Mouse (Mus musculus): ENCODE data around the gene Emp3.

DNA sequence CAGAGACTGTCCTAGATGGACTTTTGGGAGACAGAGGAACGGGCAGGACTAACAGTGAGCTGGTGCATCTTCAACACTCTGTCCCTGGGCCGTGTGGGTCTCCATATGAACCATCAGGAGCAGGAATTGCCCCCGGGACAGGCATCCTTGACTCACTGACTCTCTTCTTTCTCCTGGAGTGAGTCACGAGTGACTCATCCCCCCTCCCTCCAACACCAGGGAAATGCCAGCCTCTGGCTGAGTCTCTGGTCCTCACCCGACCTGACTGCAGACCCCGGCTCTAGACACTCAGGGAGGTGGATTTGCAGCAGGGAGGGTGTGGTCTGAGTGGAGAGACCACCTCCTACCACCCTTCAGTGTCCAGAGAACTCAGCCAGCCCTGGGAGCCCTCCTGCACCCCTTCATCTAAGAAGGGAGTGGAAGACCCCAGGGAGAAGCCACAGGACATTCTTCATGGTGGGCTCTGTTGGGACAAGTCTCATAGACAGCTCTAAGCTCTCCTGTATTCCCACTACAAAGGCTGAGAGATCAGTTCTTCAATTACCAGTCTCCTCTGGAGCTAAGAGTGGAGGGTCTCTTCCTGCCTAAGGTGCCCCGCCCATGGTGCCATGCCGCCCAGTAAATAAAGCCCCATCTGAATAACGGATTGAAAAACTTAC lies 492 bp downstream of the Emp3 start:
- no peak for TF ChIP-seq CTCF (conservative IDR thresholded peaks at IDR 0.05; ENCODE audit: low read length)
- no peak for TF ChIP-seq NANOG (IDR thresholded peaks at IDR 0.05; ENCODE audit: borderline replicate concordance, low read length)
- no peak for TF ChIP-seq POU5F1 (IDR thresholded peaks at IDR 0.05; ENCODE audit: borderline replicate concordance, low read length)

All from E14TG2a.4 (cell line).